Mouse (Mus musculus) C2C12 (cell line): Measurements from ENCODE around the gene Mrgprg. TPM values are rescaled to one million over a fixed set of nuclear protein-coding genes. Genes with fewer than 3 reads are reported as not detected.
A peak's percentile ranks its signal among the peaks of the same experiment; 100 is the strongest.

ENCODE experiments used
- H3K27me3 ChIP-seq: one replicate; pipeline ENCODE4 v1.6.1; 2011; ENCODE audit not compliant: control insufficient read depth, insufficient read depth, insufficient read length
- H3K36me3 ChIP-seq: one replicate; pipeline ENCODE4 v1.6.1; 2011; ENCODE audit not compliant: control insufficient read depth, insufficient read depth
- H3K4me3 ChIP-seq: one replicate; pipeline ENCODE4 v1.5.1; 2011; ENCODE audit warnings: mild to moderate bottlenecking, control low read depth; ENCODE audit not compliant: poor library complexity, insufficient read depth, severe bottlenecking
- H3K79me2 ChIP-seq: one replicate; pipeline ENCODE4 v1.6.1; 2011; ENCODE audit not compliant: control insufficient read depth, insufficient read depth
- H3K79me3 ChIP-seq: one replicate; pipeline ENCODE4 v1.6.1; 2011; ENCODE audit warnings: low read depth, control low read depth
- H3ac ChIP-seq: one replicate; pipeline ENCODE3; 2011; ENCODE audit warnings: low read depth; ENCODE audit not compliant: control insufficient read depth, insufficient read length
- CEBPB ChIP-seq: IDR thresholded peaks from one replicate; pipeline ENCODE4 v1.6.1; 2011; ENCODE audit warnings: low read depth, mild to moderate bottlenecking, control low read depth, moderate library complexity
- CTCF ChIP-seq: IDR thresholded peaks from one replicate; pipeline ENCODE4 v1.5.1; 2011; ENCODE audit not compliant: control insufficient read depth, insufficient read depth, insufficient read length
- FOSL1 ChIP-seq: IDR thresholded peaks from one replicate; pipeline ENCODE4 v1.8.0; 2011; ENCODE audit warnings: mild to moderate bottlenecking, low read length; ENCODE audit not compliant: poor library complexity, insufficient read depth, severe bottlenecking
- MAX ChIP-seq: IDR thresholded peaks from one replicate; pipeline ENCODE4 v1.6.1; 2011; ENCODE audit warnings: mild to moderate bottlenecking, control low read depth
- MYOD1 ChIP-seq: IDR thresholded peaks from one replicate; pipeline ENCODE4 v1.6.1; 2011; ENCODE audit warnings: low read depth; ENCODE audit not compliant: control insufficient read depth, insufficient read length
- MYOG ChIP-seq: IDR thresholded peaks from one replicate; pipeline ENCODE4 v1.6.1; 2011; ENCODE audit not compliant: control insufficient read depth, insufficient read length; ENCODE audit errors: extremely low read depth
- USF1 ChIP-seq: IDR thresholded peaks from one replicate; pipeline ENCODE4 v1.6.1; 2011; ENCODE audit warnings: low read depth, mild to moderate bottlenecking, control low read depth, moderate library complexity
- polyA plus RNA-seq: library from polyadenylated mRNA; unstranded; fragments of >200 nt; fragmentation: generic; extraction: Trizol; gene quantifications from one replicate; pipeline ENCODE4 v1.2.1, GENCODE M21; 2012; ENCODE audit warnings: missing spikeins

Mrgprg gene
- polyA plus RNA-seq, 1 experiment, result not detected

- Histone ChIP-seq H3K36me3 (peaks cover 22% of the 10 kb centered on the region), H3K4me3 (no peak overlapping the region), H3K79me2 (no peaks in the 10 kb centered on the region), H3K79me3 (no peaks in the 10 kb centered on the region), H3K27me3 (no peaks in the 10 kb centered on the region), H3ac (no peak overlapping the region)
- TF ChIP-seq CTCF (peak; percentile 57), MAX (no peak), CEBPB (no peak), USF1 (no peak), FOSL1 (no peak), MYOD1 (no peak), MYOG (no peak)
These were observed 26.3 kb upstream of the Mrgprg start for GRCm38 (mm10) chr7:143793121-143793520.

- no peak overlapping the region for H3ac ChIP-seq
- H3K36me3 ChIP-seq, result peaks cover 16% of the 10 kb centered on the region
- H3K27me3 ChIP-seq, result no peaks in the 10 kb centered on the region
- no peaks in the 10 kb centered on the region for H3K79me2 ChIP-seq
- TF ChIP-seq CEBPB (no peak), USF1 (no peak), FOSL1 (no peak), CTCF (no peak), MYOG (no peak), MAX (no peak), MYOD1 (no peak)
- H3K4me3 ChIP-seq, result no peak overlapping the region
- no peaks in the 10 kb centered on the region for H3K79me3 ChIP-seq
These were observed 25.7 kb upstream of the Mrgprg start for GRCm38 (mm10) chr7:143792336-143792985.

- H3K79me3 ChIP-seq, result no peaks in the 10 kb centered on the region
- peak within 1 kb of the TSS; percentile 62 for H3ac ChIP-seq
- TF ChIP-seq CTCF (no peak), MAX (peak; percentile 43), FOSL1 (no peak), MYOG (no peak), MYOD1 (no peak), CEBPB (no peak), USF1 (peak; percentile 79)
- peak within 1 kb of the TSS; percentile 15 for H3K4me3 ChIP-seq
- no peaks in the 10 kb centered on the region for H3K27me3 ChIP-seq
- no peaks in the 10 kb centered on the region for H3K36me3 ChIP-seq
- no peaks in the 10 kb centered on the region for H3K79me2 ChIP-seq
These were observed 17.4 kb upstream of the Mrgprg start, which contains the start of gene Mrgpre for GRCm38 (mm10) chr7:143783996-143784829. Mrgpre (minus strand) TSS chr7:143784500.

DNA sequence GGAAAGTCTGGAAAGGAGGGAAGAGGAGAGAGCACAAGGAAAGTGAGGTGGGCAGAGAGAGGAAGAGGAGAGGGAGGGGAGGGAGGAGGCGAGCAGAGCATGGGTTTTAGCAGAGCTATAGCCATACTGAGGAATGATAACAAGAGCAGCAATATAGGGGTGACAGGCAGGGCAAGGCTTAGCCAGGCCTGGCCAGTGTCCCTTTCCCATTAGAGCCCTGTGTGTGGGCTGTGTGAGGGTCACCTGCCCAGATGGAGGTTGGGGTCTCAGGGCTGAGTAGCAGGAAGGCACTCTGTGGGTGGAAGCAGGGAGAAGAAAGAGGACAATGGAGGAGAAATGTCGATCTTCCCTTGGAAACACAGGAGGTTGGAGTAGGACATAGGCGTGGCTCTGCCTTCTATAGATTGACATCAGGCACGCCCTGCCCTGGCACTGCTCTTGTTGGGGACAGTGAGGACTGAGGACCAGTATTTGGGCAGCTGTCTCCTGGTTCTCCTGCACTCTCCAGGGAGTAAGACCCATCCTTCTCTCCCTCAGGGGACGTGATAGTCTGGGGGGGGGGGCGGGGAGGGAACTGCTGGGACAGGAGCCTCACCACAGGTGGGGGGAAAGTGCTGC, 16.7 kb upstream of the Mrgprg start:
- Histone ChIP-seq H3K4me3 (no peak overlapping the region), H3K27me3 (no peaks in the 10 kb centered on the region), H3ac (peak overlapping the region; percentile 62), H3K79me2 (no peaks in the 10 kb centered on the region), H3K36me3 (no peaks in the 10 kb centered on the region), H3K79me3 (no peaks in the 10 kb centered on the region)
- TF ChIP-seq MAX (no peak), USF1 (no peak), MYOG (no peak), MYOD1 (no peak), CEBPB (no peak), CTCF (no peak), FOSL1 (no peak)

- H3K4me3 ChIP-seq, result no peak overlapping the region
- no peaks in the 10 kb centered on the region for H3K36me3 ChIP-seq
- H3ac ChIP-seq, result no peak overlapping the region
- TF ChIP-seq MYOG, result no peak
- no peak for TF ChIP-seq FOSL1
- no peak for TF ChIP-seq CTCF
- TF ChIP-seq MAX, result no peak
- TF ChIP-seq CEBPB, result no peak
- no peak for TF ChIP-seq USF1
- no peak for TF ChIP-seq MYOD1
- no peaks in the 10 kb centered on the region for H3K27me3 ChIP-seq
- H3K79me3 ChIP-seq, result no peaks in the 10 kb centered on the region
- H3K79me2 ChIP-seq, result no peaks in the 10 kb centered on the region
These were observed 10.6 kb upstream of the Mrgprg start for GRCm38 (mm10) chr7:143777375-143777774.
